Mouse (Mus musculus): ENCODE results near the gene Arhgap24. TPM values are rescaled to one million over a fixed set of nuclear protein-coding genes. Genes with fewer than 3 reads are reported as not detected.
"Not testable (repeated sequence)": the region's sequence is repeated elsewhere in the genome, so short reads cannot be mapped to it uniquely, and the experiment has no call there.

Arhgap24 gene
- polyA plus RNA-seq, 1 experiment: 6.8 TPM

- no peak for TF ChIP-seq CTCF (IDR thresholded peaks at IDR 0.05; ENCODE audit: borderline replicate concordance, extremely low read depth, insufficient read depth, insufficient read length)
- TF ChIP-seq POLR2A (IDR thresholded peaks at IDR 0.05; ENCODE audit: borderline replicate concordance, extremely low read depth, insufficient read depth, insufficient read length, poor library complexity, severe bottlenecking): no peak
- DNase-seq (ENCODE audit: low read depth): peak; percentile 74
Observed at GRCm38 (mm10) chr5:102855805-102856204, 374.6 kb downstream of the Arhgap24 start.

- DNase-seq (ENCODE audit: low read depth): no peak
- no peak for TF ChIP-seq CTCF (IDR thresholded peaks at IDR 0.05; ENCODE audit: borderline replicate concordance, extremely low read depth, insufficient read depth, insufficient read length)
- TF ChIP-seq POLR2A (IDR thresholded peaks at IDR 0.05; ENCODE audit: borderline replicate concordance, extremely low read depth, insufficient read depth, insufficient read length, poor library complexity, severe bottlenecking): no peak
Observed at GRCm38 (mm10) chr5:102858047-102858446, 376.9 kb downstream of the Arhgap24 start.

- TF ChIP-seq CTCF (IDR thresholded peaks at IDR 0.05; ENCODE audit: borderline replicate concordance, extremely low read depth, insufficient read depth, insufficient read length): no peak
- no peak for TF ChIP-seq POLR2A (IDR thresholded peaks at IDR 0.05; ENCODE audit: borderline replicate concordance, extremely low read depth, insufficient read depth, insufficient read length, poor library complexity, severe bottlenecking)
- DNase-seq (ENCODE audit: low read depth): no peak
Observed at GRCm38 (mm10) chr5:102859749-102860148, 378.6 kb downstream of the Arhgap24 start.

DNA sequence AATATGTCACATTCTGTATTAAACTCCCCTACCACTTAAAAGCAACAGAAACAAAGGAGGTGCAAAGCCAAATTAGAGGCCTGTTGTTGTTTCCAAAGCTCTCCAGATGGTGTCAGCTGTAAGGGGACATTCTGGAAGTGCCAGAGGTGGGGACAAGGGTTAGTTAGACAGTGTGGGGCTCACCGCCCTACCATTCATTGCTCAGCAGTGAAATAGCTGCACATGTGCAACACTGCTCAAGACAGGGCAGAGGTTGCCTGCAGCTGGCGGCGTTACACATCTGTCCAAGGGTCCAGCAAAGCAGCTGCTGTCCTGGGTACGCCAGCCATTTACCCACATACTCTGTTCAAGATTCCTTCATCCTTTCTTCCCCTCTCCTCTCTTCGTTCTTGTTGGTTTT is 387.0 kb downstream of the Arhgap24 start:
- DNase-seq (ENCODE audit: low read depth): no peak
- no peak for TF ChIP-seq POLR2A (IDR thresholded peaks at IDR 0.05; ENCODE audit: borderline replicate concordance, extremely low read depth, insufficient read depth, insufficient read length, poor library complexity, severe bottlenecking)
- TF ChIP-seq CTCF (IDR thresholded peaks at IDR 0.05; ENCODE audit: borderline replicate concordance, extremely low read depth, insufficient read depth, insufficient read length): no peak

DNA sequence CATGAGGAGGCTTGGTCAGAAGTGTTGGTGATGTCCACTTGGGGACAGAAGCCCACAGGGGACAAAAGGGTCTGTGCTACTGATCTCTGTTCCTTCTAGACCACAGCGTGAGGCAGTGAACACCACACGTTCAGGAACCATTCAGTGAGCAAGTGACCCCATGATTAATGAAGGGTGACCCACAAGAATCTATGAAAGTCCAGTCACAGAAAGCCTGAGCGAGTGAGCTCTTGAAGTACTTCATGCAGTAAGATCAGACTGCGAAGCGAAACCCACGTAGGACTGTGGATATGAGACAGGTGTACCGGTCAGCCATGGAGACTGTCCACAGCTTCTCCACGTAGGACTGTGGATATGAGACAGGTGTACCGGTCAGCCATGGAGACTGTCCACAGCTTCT is 391.8 kb downstream of the Arhgap24 start:
- DNase-seq (ENCODE audit: low read depth): not testable (repeated sequence)

DNA sequence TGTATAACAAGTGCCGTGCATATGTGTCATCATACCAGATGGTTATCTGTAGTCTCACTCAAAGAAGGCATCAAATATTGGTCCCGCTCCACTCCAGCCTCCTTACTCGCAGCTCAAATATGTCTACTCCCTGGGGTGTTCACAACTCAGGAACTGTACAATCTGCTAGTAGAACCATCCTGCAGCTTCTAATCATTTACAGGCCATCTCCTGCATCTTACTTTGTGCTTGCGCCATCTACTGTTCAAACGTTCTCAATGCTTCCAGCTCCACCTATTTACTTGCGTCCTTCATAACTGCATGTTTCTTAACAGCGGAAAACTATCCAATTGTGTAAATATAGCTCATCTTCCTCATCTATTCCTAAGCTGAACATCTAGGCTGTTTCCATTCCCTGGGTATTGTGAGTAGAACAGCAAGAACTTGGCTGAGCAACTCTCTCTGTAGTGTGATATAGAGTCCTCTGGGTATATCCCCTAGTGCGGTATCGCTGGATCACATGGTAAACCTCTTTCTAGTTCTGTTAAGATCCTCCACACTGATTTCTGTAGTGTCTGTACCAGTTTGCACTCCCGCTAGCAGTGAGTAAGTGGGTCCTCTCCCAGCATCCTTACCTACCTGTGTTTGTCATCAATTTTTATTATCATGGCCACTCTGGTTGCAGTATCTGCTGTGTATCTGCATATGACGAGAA is 393.6 kb downstream of the Arhgap24 start:
- TF ChIP-seq CTCF (IDR thresholded peaks at IDR 0.05; ENCODE audit: borderline replicate concordance, extremely low read depth, insufficient read depth, insufficient read length) (peak; percentile 77; the same call in 1 of the 2 replicates), POLR2A (IDR thresholded peaks at IDR 0.05; ENCODE audit: borderline replicate concordance, extremely low read depth, insufficient read depth, insufficient read length, poor library complexity, severe bottlenecking) (no peak)
- DNase-seq (ENCODE audit: low read depth): peak; percentile 89

DNA sequence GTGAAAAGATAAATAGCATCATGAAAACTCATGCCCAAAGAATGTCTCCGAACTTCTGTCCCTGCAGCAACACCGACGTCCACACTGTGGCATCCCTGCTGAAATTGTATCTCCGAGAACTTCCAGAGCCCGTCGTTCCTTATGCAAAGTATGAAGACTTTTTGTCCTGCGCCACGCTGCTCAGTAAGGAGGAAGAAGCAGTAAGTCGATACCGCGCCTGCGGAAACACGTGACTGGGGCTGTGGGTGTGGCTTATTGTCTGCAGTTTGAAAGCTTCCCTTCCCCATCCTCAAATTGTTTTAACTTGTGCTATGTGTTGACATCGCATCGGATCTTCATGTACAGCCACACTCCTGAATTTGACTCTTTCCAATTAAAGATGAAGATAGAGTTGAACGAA is 394.4 kb downstream of the Arhgap24 start:
- DNase-seq (ENCODE audit: low read depth): no peak
- TF ChIP-seq POLR2A (IDR thresholded peaks at IDR 0.05; ENCODE audit: borderline replicate concordance, extremely low read depth, insufficient read depth, insufficient read length, poor library complexity, severe bottlenecking) (no peak), CTCF (IDR thresholded peaks at IDR 0.05; ENCODE audit: borderline replicate concordance, extremely low read depth, insufficient read depth, insufficient read length) (no peak)

DNA sequence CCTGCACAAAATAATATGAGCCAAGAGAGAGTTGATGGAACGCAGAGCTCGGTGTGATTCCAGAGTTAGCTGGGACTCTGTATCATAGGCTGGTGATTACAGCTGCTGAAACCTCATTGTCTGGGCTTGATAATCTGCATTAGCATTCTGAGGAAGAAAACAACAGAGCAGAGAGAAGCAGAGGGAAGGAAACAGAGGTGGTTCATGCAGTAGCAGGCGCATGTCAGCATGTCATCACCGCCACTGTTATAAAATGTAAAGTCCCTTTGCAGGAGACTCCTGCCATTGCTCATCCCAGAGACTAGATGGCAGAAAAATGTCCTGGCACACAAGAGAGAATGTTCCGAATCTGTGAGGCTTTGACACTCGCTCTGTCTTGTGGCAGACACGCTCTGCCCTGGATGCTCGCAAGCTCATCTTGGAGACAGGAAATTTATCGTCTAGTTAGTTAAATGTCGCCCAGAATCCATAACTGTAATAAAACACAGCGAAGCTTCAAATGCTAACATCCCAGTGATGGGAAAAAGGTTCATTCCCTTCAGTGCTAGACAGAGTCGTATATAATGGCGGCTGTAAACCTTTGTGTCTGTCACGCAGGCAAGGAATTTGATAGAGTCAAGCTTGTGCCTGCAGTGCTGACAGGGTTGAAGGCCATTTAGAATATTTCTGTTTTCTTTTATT is 407.4 kb downstream of the Arhgap24 start:
- TF ChIP-seq CTCF (IDR thresholded peaks at IDR 0.05; ENCODE audit: borderline replicate concordance, extremely low read depth, insufficient read depth, insufficient read length) (no peak), POLR2A (IDR thresholded peaks at IDR 0.05; ENCODE audit: borderline replicate concordance, extremely low read depth, insufficient read depth, insufficient read length, poor library complexity, severe bottlenecking) (no peak)
- DNase-seq (ENCODE audit: low read depth): peak; percentile 31

- DNase-seq (ENCODE audit: low read depth): no peak
- TF ChIP-seq CTCF (IDR thresholded peaks at IDR 0.05; ENCODE audit: borderline replicate concordance, extremely low read depth, insufficient read depth, insufficient read length) (no peak), POLR2A (IDR thresholded peaks at IDR 0.05; ENCODE audit: borderline replicate concordance, extremely low read depth, insufficient read depth, insufficient read length, poor library complexity, severe bottlenecking) (no peak)
Observed at GRCm38 (mm10) chr5:102889163-102889488, 407.9 kb downstream of the Arhgap24 start.

DNA sequence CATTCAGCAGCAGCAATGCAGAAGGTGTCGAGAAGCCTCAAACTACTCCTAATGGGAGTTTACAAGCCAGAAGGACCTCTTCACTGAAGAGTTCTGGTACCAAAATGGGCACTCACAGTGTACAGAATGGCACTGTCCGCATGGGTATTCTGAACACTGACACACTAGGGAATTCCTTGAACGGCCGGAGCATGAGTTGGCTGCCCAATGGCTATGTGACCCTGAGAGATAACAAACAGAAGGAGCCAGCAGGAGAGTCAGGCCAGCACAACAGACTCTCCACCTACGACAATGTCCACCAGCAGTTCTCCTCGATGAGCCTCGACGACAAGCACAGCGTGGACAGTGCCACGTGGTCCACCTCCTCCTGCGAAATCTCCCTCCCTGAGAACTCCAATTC is 411.0 kb downstream of the Arhgap24 start:
- TF ChIP-seq POLR2A (IDR thresholded peaks at IDR 0.05; ENCODE audit: borderline replicate concordance, extremely low read depth, insufficient read depth, insufficient read length, poor library complexity, severe bottlenecking) (no peak), CTCF (IDR thresholded peaks at IDR 0.05; ENCODE audit: borderline replicate concordance, extremely low read depth, insufficient read depth, insufficient read length) (no peak)
- DNase-seq (ENCODE audit: low read depth): no peak

DNA sequence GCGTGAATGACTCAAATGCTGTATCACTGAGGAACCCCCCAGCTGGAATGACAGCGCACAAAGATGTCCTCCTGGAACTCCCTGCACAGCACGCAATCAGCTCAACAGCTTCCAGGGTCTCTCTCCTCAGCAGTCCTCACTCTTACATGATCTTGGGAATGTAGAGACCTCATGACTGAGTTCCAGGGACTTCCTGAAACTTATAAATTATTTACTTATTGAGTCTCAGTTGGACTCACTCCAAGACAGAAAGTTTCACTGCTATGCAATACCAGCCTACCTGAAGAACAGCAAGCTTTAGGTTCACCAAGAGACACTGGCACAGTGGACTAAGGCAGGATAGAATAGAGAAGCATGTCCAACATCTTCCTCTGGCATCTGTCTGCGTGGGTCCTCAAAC is 417.1 kb downstream of the Arhgap24 start:
- no peak for DNase-seq (ENCODE audit: low read depth)
- TF ChIP-seq CTCF (IDR thresholded peaks at IDR 0.05; ENCODE audit: borderline replicate concordance, extremely low read depth, insufficient read depth, insufficient read length) (no peak), POLR2A (IDR thresholded peaks at IDR 0.05; ENCODE audit: borderline replicate concordance, extremely low read depth, insufficient read depth, insufficient read length, poor library complexity, severe bottlenecking) (no peak)

DNA sequence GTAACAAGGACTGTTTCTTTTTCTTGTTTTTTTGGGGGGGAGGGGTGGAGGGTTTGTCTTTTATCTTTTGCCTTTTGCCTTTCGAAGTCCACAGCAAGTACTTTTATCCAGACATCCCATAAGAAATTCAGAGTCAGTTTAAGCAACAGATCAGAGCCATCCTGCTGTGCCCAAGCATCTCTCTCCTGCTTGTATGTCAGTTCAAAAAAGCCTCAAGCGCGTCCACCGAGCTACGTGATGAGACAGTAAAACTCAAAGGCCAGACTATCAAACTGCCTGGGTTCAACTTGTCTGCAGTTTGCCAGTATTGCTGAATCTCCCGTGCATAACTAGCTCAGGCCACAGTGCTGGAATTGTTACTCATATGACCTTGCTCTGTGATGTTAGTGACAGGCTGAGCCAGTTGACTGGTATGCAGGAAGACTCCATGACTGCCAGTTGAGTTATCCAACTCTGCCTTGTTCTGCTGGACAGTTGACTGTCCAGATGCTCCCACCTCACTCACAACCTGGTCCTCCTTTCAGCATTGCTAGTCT is 418.6 kb downstream of the Arhgap24 start:
- DNase-seq (ENCODE audit: low read depth): peak; percentile 71
- TF ChIP-seq CTCF (IDR thresholded peaks at IDR 0.05; ENCODE audit: borderline replicate concordance, extremely low read depth, insufficient read depth, insufficient read length): no peak
- no peak for TF ChIP-seq POLR2A (IDR thresholded peaks at IDR 0.05; ENCODE audit: borderline replicate concordance, extremely low read depth, insufficient read depth, insufficient read length, poor library complexity, severe bottlenecking)
